Mouse (Mus musculus) granulocyte monocyte progenitor cell, adult 5-6 weeks (primary cell): ENCODE data around the gene Ssr3. TPM values are rescaled to one million over a fixed set of nuclear protein-coding genes. Genes with fewer than 3 reads are reported as not detected.

Experiments
- ATAC-seq: replicated peaks from 2 replicates; pipeline ENCODE4 v1.8.0; 2016; ENCODE audit warnings: mild to moderate bottlenecking, moderate TSS enrichment, inconsistent platforms; ENCODE audit not compliant: poor library complexity, severe bottlenecking
- total RNA-seq, 2 experiments: library from RNA; stranded (forward) in 1 of 2; stranded (reverse) in 1 of 2; fragments of 200-712, 200-1000 nt in 1 of 2; fragments of >200 nt in 1 of 2; fragmentation: Nextera tagmentation in 1 of 2; gene quantifications; 2 replicates each; pipeline ENCODE4 v1.2.3; 2014 to 2017

The Ssr3 gene
- total RNA-seq, 2 experiments from 2014 or later, result 354 to 429 TPM

DNA sequence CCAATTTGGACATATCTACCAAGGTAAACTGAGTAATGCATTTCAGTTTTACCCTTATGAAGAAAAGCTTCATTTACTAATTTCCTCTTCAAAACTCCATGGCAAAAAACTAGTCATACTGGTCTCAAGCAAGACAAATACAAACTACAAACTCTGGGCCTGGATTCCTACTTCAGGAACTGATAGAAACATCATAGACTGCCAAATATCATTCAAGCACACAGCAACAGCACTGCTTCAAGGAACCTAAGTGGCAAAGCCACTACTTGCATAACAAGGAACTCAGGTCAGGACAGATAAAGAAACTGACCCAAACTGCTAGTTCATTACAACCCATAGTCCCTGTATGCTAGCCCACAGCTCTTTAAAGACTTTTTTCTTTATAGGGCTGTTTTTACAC lies 13.7 kb downstream of the Ssr3 start:
- ATAC-seq, result no peak

DNA sequence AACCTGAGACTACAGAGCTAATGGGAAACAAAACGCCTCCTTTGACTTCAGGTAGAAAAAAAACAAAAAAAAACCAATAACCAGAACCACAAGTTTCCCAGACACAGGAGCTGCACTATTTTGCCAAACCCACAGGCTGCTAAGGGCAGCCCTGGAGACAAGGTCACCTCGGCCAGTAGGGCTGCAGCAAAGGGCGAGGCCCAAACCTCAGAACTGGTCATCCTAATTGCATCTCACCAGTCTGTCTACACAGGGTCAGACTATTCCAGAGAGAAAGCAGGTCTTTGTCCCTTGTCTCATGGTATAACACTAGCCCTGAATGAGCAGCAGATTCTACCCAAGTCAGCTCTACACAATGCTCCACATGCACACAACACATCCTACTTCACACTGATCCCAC lies 17.7 kb downstream of the Ssr3 start:
- ATAC-seq, result 0 out of 2 replicates have a peak, but pooled peaks have one; percentile 5

- no peak for ATAC-seq
Measured at GRCm38 (mm10) chr3:65373594-65374182, 18.7 kb downstream of the Ssr3 start.

GRCm38 (mm10) chr3:65372552-65372951 lies 19.9 kb downstream of the Ssr3 start:
- ATAC-seq, result peak; percentile 74

GRCm38 (mm10) chr3:65367944-65368343 lies 24.5 kb downstream of the Ssr3 start:
- ATAC-seq, result no peak

DNA sequence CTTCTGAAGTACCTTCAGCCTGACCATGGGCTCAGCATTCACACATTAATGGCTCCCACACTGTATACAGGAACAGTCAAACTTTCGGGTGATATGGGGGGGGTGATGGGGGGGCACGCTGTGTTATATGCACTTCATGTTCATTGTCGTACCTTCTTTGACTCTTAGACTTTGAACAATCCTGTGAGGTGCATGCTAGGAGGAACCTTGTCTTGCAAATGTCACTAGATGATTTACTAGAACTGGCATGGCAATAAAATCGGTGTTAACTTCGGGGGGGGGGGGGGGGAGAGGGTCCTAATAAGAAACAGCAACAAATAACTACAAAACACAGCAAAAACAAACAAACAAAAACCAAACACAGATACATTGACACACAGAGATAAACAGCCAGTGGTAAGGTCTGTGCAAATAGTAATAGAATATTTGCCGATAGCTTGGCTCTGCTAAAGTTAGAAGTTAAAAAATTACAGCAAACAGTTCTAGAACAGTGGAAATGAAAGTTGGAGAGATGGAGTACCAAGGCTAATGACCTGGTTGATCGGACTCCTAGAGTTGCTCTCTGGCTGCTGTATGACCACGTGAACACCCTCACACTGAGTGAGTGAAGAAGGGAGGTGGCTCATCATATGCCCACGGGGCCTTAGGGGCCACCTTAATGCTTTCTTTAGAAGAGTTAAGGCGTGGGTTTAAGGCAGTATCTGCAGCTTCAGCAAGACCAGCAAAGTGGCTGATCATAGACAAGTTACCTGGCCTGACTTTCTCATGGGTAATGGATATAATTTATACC lies 26.3 kb downstream of the Ssr3 start:
- ATAC-seq, result no peak

DNA sequence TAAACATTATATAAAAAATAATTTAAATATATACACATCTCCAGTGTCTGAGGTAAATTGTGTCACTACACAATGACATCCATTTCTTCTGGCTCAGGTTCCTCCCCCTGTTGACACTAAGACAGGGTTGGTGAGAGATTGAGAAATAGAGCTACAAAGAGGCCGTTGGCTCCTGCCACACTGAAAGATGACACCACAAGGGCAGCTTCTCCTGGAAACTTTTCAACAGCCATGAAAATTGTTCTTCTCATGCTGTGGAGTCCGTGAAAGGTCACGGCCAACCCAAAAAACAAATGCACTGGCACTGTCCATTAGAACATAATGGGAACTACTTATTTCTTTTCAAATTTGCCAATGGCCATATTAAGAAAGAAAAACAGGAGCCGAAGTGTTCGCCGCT lies 27.2 kb downstream of the Ssr3 start:
- ATAC-seq, result peak; percentile 93

GRCm38 (mm10) chr3:65363438-65363837 lies 29.0 kb downstream of the Ssr3 start:
- ATAC-seq, result no peak

- ATAC-seq, result no peak; the same call in 1 of the 2 replicates
Measured at GRCm38 (mm10) chr3:65360163-65360969, 32.1 kb downstream of the Ssr3 start.

GRCm38 (mm10) chr3:65358841-65359240 lies 33.6 kb downstream of the Ssr3 start:
- no peak for ATAC-seq

- no peak for ATAC-seq
Measured at GRCm38 (mm10) chr3:65358275-65358674, 34.1 kb downstream of the Ssr3 start.

GRCm38 (mm10) chr3:65355479-65355878 lies 36.9 kb downstream of the Ssr3 start:
- ATAC-seq, result no peak

DNA sequence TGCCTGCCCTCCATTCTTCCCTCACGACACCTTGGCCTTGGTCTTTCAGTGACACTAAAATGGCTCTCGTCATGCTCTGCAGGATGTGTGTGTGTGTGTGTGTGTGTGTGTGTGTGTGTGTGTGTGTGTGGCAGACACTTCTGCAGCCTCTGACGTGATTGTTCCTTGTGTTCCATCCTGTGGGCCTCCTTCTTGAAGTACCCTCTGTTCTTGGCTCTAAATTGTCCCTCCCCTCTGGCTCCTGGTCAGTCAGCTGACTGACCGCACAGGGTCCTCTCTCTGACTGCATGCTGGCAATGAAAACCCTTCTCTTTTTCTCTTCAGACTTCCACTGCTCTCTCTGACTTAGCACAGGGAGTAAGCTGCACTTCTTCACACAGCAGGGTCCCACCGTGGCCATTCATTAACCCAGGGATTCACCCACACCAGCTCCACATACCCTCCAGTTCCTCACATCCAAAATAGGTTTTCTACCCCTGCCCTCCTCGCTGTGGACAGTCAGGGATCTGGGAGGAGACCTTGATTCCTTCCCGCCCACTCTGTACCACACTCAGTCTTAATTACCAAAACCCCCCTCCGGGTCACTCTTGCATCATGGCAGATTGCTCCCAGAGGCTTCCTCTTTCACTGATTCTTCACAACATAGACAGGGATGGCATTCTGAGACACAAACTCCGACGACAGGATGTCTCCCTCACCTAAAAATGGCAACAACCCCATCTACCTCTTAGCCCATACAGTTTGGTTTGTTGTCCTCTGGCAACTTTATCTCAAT lies 39.0 kb downstream of the Ssr3 start:
- peak; percentile 87 for ATAC-seq

- peak; percentile 61 for ATAC-seq
Measured at GRCm38 (mm10) chr3:65352278-65353127, 39.9 kb downstream of the Ssr3 start.

- ATAC-seq, result no peak
Measured at GRCm38 (mm10) chr3:65346176-65346575, 46.2 kb downstream of the Ssr3 start.

DNA sequence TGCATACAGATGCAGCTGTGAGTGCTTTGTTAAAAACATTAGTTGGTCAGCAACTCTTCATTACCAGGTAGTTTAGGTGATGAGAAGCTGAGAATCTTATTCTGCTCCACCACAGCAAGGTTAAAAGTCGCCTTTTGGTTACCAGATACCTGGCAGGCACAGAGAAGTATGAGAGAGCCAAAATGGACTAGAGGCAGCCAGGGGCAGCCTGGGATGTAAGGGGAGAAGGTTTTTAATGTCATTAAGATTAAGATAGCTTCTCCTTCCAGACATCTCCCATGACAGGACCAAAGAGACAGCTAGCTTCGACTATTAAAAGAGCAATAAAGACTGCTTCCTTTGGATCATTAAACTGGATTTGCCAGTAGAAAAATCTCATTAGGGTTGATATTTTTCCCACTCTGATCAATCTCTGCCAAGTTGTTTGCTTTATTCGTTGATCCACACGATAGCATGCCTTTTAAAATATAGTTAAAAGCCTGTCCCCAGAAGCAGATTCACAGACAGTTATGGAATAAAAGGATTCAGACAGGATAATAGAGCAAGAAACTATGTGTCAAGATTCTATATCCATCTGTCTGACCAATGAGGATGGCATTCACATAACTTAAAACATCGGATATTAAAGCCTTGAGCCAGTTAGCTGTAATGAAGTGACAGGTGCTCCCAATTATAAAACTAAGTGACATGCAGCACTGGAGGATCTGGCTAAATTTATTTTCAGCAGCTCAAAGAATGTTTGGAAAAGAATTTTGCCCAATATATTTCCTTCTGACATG lies 52.1 kb downstream of the Ssr3 start:
- ATAC-seq, result no peak

- no peak for ATAC-seq
Measured at GRCm38 (mm10) chr3:65337835-65338464, 54.5 kb downstream of the Ssr3 start.
